Mouse (Mus musculus): ENCODE data around the gene Ptpn14. TPM values are rescaled to one million over a fixed set of nuclear protein-coding genes. Genes with fewer than 3 reads are reported as not detected.
A peak's percentile ranks its signal among the peaks of the same experiment; 100 is the strongest.

Ptpn14 gene
- total and polyA plus RNA-seq, 2 experiments from 2014 or later, result 4.2 to 23.5 TPM

GRCm38 (mm10) chr1:189707419-189707818 lies 20.6 kb upstream of the Ptpn14 start:
- H3K27me3 ChIP-seq (ENCODE audit: control insufficient read depth, insufficient read depth, low read length), result no peaks in the 10 kb centered on the region
- H3K9ac ChIP-seq (replicated peaks; ENCODE audit: low read depth, low read length), result no peak overlapping the region
- H3K36me3 ChIP-seq (replicated peaks; ENCODE audit: control insufficient read depth, insufficient read depth, low read length), result no peaks in the 10 kb centered on the region
- no peaks in the 10 kb centered on the region for H3K4me1 ChIP-seq (ENCODE audit: control insufficient read depth, insufficient read depth)
- no peak overlapping the region for H3K27ac ChIP-seq (ENCODE audit: low read depth)
- H3K9me3 ChIP-seq (replicated peaks; ENCODE audit: control insufficient read depth, low read length), result no peaks in the 10 kb centered on the region
- DNase-seq (ENCODE audit: low spot score) (no peak), ATAC-seq (ENCODE audit: insufficient read depth, low read depth) (no peak)
- 54% methylated on average over 5 of the region's 5 CpGs for WGBS
- TF ChIP-seq CTCF (IDR thresholded peaks at IDR 0.05; ENCODE audit: low read depth), result no peak
- no peak for TF ChIP-seq EP300 (IDR thresholded peaks at IDR 0.05; ENCODE audit: low read depth)
- H3K4me3 ChIP-seq (ENCODE audit: low read depth, low read length), result no peak overlapping the region
- H3K4me2 ChIP-seq (ENCODE audit: low read depth, low read length), result no peak overlapping the region

- H3K27me3 ChIP-seq (ENCODE audit: control insufficient read depth, insufficient read depth, low read length), result no peaks in the 10 kb centered on the region
- no peak for ATAC-seq (ENCODE audit: insufficient read depth, low read depth)
- no peak overlapping the region for H3K9ac ChIP-seq (replicated peaks; ENCODE audit: low read depth, low read length)
- H3K4me2 ChIP-seq (ENCODE audit: low read depth, low read length), result no peak overlapping the region
- WGBS, result 70% methylated on average over 8 of the region's 8 CpGs
- no peak for DNase-seq (ENCODE audit: low spot score)
- TF ChIP-seq CTCF (IDR thresholded peaks at IDR 0.05; ENCODE audit: low read depth), result no peak
- no peak for TF ChIP-seq EP300 (IDR thresholded peaks at IDR 0.05; ENCODE audit: low read depth)
- no peaks in the 10 kb centered on the region for H3K9me3 ChIP-seq (replicated peaks; ENCODE audit: control insufficient read depth, low read length)
- H3K4me1 ChIP-seq (ENCODE audit: control insufficient read depth, insufficient read depth), result no peaks in the 10 kb centered on the region
- no peak overlapping the region for H3K27ac ChIP-seq (ENCODE audit: low read depth)
- no peak overlapping the region for H3K4me3 ChIP-seq (ENCODE audit: low read depth, low read length)
- no peaks in the 10 kb centered on the region for H3K36me3 ChIP-seq (replicated peaks; ENCODE audit: control insufficient read depth, insufficient read depth, low read length)
These were observed 19.1 kb upstream of the Ptpn14 start for GRCm38 (mm10) chr1:189709001-189709400.

- no peaks in the 10 kb centered on the region for H3K27me3 ChIP-seq (ENCODE audit: control insufficient read depth, insufficient read depth, low read length)
- H3K9me3 ChIP-seq (replicated peaks; ENCODE audit: control insufficient read depth, low read length), result no peaks in the 10 kb centered on the region
- H3K4me3 ChIP-seq (ENCODE audit: low read depth, low read length), result no peak overlapping the region
- no peak overlapping the region for H3K4me2 ChIP-seq (ENCODE audit: low read depth, low read length)
- H3K27ac ChIP-seq (ENCODE audit: low read depth), result no peak overlapping the region
- H3K36me3 ChIP-seq (replicated peaks; ENCODE audit: control insufficient read depth, insufficient read depth, low read length), result no peaks in the 10 kb centered on the region
- DNase-seq (ENCODE audit: low spot score) (no peak), ATAC-seq (ENCODE audit: insufficient read depth, low read depth) (peak; percentile 47; the same call in 1 of the 2 replicates)
- 51% methylated on average over 19 of the region's 19 CpGs for WGBS
- H3K4me1 ChIP-seq (ENCODE audit: control insufficient read depth, insufficient read depth), result no peaks in the 10 kb centered on the region
- TF ChIP-seq CTCF (IDR thresholded peaks at IDR 0.05; ENCODE audit: low read depth), result no peak
- TF ChIP-seq EP300 (IDR thresholded peaks at IDR 0.05; ENCODE audit: low read depth), result no peak
- no peak overlapping the region for H3K9ac ChIP-seq (replicated peaks; ENCODE audit: low read depth, low read length)
These were observed 11.9 kb upstream of the Ptpn14 start for GRCm38 (mm10) chr1:189715915-189716797.

- no peaks in the 10 kb centered on the region for H3K4me1 ChIP-seq (ENCODE audit: control insufficient read depth, insufficient read depth)
- H3K9me3 ChIP-seq (replicated peaks; ENCODE audit: control insufficient read depth, low read length), result no peaks in the 10 kb centered on the region
- TF ChIP-seq EP300 (IDR thresholded peaks at IDR 0.05; ENCODE audit: low read depth), result no peak
- TF ChIP-seq CTCF (IDR thresholded peaks at IDR 0.05; ENCODE audit: low read depth), result no peak
- no peak overlapping the region for H3K9ac ChIP-seq (replicated peaks; ENCODE audit: low read depth, low read length)
- ATAC-seq (ENCODE audit: insufficient read depth, low read depth), result no peak
- no peaks in the 10 kb centered on the region for H3K27me3 ChIP-seq (ENCODE audit: control insufficient read depth, insufficient read depth, low read length)
- no peak for DNase-seq (ENCODE audit: low spot score)
- H3K4me2 ChIP-seq (ENCODE audit: low read depth, low read length), result no peak overlapping the region
- H3K4me3 ChIP-seq (ENCODE audit: low read depth, low read length), result no peak overlapping the region
- H3K36me3 ChIP-seq (replicated peaks; ENCODE audit: control insufficient read depth, insufficient read depth, low read length), result no peaks in the 10 kb centered on the region
- whole genome bisulfite sequencing, result 83% methylated on average over 10 of the region's 11 CpGs
- H3K27ac ChIP-seq (ENCODE audit: low read depth), result no peak overlapping the region
These were observed 10.5 kb upstream of the Ptpn14 start for GRCm38 (mm10) chr1:189717546-189717945.

- WGBS, result 68% methylated on average over 5 of the region's 5 CpGs
- TF ChIP-seq EP300 (IDR thresholded peaks at IDR 0.05; ENCODE audit: low read depth) (no peak), CTCF (IDR thresholded peaks at IDR 0.05; ENCODE audit: low read depth) (no peak)
- Histone ChIP-seq H3K36me3 (replicated peaks; ENCODE audit: control insufficient read depth, insufficient read depth, low read length) (no peaks in the 10 kb centered on the region), H3K27me3 (ENCODE audit: control insufficient read depth, insufficient read depth, low read length) (no peaks in the 10 kb centered on the region), H3K9me3 (replicated peaks; ENCODE audit: control insufficient read depth, low read length) (no peaks in the 10 kb centered on the region), H3K9ac (replicated peaks; ENCODE audit: low read depth, low read length) (no peak overlapping the region), H3K27ac (ENCODE audit: low read depth) (no peak overlapping the region), H3K4me2 (ENCODE audit: low read depth, low read length) (no peak overlapping the region), H3K4me1 (ENCODE audit: control insufficient read depth, insufficient read depth) (no peaks in the 10 kb centered on the region), H3K4me3 (ENCODE audit: low read depth, low read length) (no peak overlapping the region)
- DNase-seq (ENCODE audit: low spot score) (no peak), ATAC-seq (ENCODE audit: insufficient read depth, low read depth) (no peak)
These were observed 9.5 kb upstream of the Ptpn14 start for GRCm38 (mm10) chr1:189718600-189718999.
